Mouse (Mus musculus) right cerebral cortex, postnatal 10 days (tissue): ENCODE measurements around the gene Zbtb1.

ENCODE experiments used
- DNase-seq, 2 experiments: peaks; one replicate each; pipeline ENCODE4 v3.0.0; 2021; ENCODE audit warnings: low spot score in 2 of 2

Zbtb1 gene

GRCm38 (mm10) chr12:76369206-76369977 is 674 bp upstream of the Zbtb1 start, which contains the start of gene Zbtb25:
TSS of gene Zbtb25 (minus strand) at chr12:76369602.
- peak; percentile 94 to 96 for DNase-seq

GRCm38 (mm10) chr12:76370831-76371571 is 935 bp downstream of the Zbtb1 start:
- peak; percentile 70 to 71 for DNase-seq

GRCm38 (mm10) chr12:76372046-76372445 is 2.0 kb downstream of the Zbtb1 start:
- no peak for DNase-seq

- DNase-seq: no peak
Measured at GRCm38 (mm10) chr12:76372881-76373818, 3.1 kb downstream of the Zbtb1 start.

- DNase-seq: no peak
Measured at GRCm38 (mm10) chr12:76373991-76374390, 3.9 kb downstream of the Zbtb1 start.

GRCm38 (mm10) chr12:76374911-76375310 is 4.8 kb downstream of the Zbtb1 start:
- no peak for DNase-seq

GRCm38 (mm10) chr12:76375506-76375905 is 5.4 kb downstream of the Zbtb1 start:
- no peak for DNase-seq

GRCm38 (mm10) chr12:76376649-76377048 is 6.6 kb downstream of the Zbtb1 start:
- no peak for DNase-seq

- DNase-seq: no peak
Measured at GRCm38 (mm10) chr12:76377059-76377458, 7.0 kb downstream of the Zbtb1 start.

GRCm38 (mm10) chr12:76377726-76378125 is 7.7 kb downstream of the Zbtb1 start:
- DNase-seq: no peak

- DNase-seq: no peak
Measured at GRCm38 (mm10) chr12:76378556-76378955, 8.5 kb downstream of the Zbtb1 start.

GRCm38 (mm10) chr12:76380151-76380550 is 10.1 kb downstream of the Zbtb1 start:
- DNase-seq: no peak

- DNase-seq: no peak
Measured at GRCm38 (mm10) chr12:76385342-76385741, 15.3 kb downstream of the Zbtb1 start.

GRCm38 (mm10) chr12:76388794-76389193 is 18.7 kb downstream of the Zbtb1 start:
- DNase-seq: no peak

- DNase-seq: no peak
Measured at GRCm38 (mm10) chr12:76391595-76392271, 21.7 kb downstream of the Zbtb1 start.

- DNase-seq: no peak
Measured at GRCm38 (mm10) chr12:76392979-76393378, 22.9 kb downstream of the Zbtb1 start.

- no peak for DNase-seq
Measured at GRCm38 (mm10) chr12:76397281-76397680, 27.2 kb downstream of the Zbtb1 start.

- no peak for DNase-seq
Measured at GRCm38 (mm10) chr12:76401674-76402073, 31.6 kb downstream of the Zbtb1 start.

- peak; percentile 34 to 91 for DNase-seq
Measured at GRCm38 (mm10) chr12:76402991-76403885, 33.2 kb downstream of the Zbtb1 start.

GRCm38 (mm10) chr12:76403886-76404537 is 33.9 kb downstream of the Zbtb1 start, which contains the start of gene Hspa2:
TSS of gene Hspa2 (plus strand) at chr12:76404176.
- DNase-seq: peak; percentile 100
